ENCODE assay signal across 7 mouse cellular contexts in genomic region chr6:6874073-6874771, GRCm38 (mm10). TPM values are rescaled to one million over a fixed set of nuclear protein-coding genes. Genes with fewer than 3 reads are reported as not detected.
DNase-seq lines count a peak whose midpoint lies in the region; ATAC-seq and TF ChIP-seq lines count a peak whose summit lies in the region.

No protein-coding gene starts in this region.

- peak overlapping the region; percentile 88 for H3K27ac ChIP-seq in embryonic facial prominence, embryonic 12.5 days
- H3K27ac ChIP-seq in intestine, embryonic 15.5 days: no peak overlapping the region
- H3K27ac ChIP-seq in neural tube, embryonic 11.5 days (ENCODE audit: low read depth, low read length): no peak overlapping the region

- H3K4me1 ChIP-seq in embryonic facial prominence, embryonic 12.5 days: peaks cover 20% of the 10 kb centered on the region
- peaks cover 4% of the 10 kb centered on the region; the same call in 1 of the 2 replicates for H3K4me1 ChIP-seq in intestine, embryonic 15.5 days (replicated peaks)
- no peaks in the 10 kb centered on the region for H3K4me1 ChIP-seq in neural tube, embryonic 11.5 days (ENCODE audit: control insufficient read depth, insufficient read depth, low read length)

- H3K9ac ChIP-seq in embryonic facial prominence, embryonic 12.5 days: peak overlapping the region; percentile 58
- no peak overlapping the region for H3K9ac ChIP-seq in intestine, embryonic 15.5 days
- H3K9ac ChIP-seq in neural tube, embryonic 11.5 days (ENCODE audit: low read length): no peak overlapping the region

- peak; percentile 76 for DNase-seq in brain, embryonic 14.5 days (ENCODE audit: low read depth)
- peak; percentile 38 for DNase-seq in neural tube, embryonic 11.5 days (ENCODE audit: low spot score)
- no peak for DNase-seq in right cerebral cortex, adult 2 months (ENCODE audit: low spot score in 2 of 2)
- no peak for DNase-seq in B cell, adult 2 months
- DNase-seq in right cerebral cortex, postnatal 25 days: no peak

- H3K4me3 ChIP-seq in embryonic facial prominence, embryonic 12.5 days: peak overlapping the region; percentile 69
- no peak overlapping the region for H3K4me3 ChIP-seq in intestine, embryonic 15.5 days (replicated peaks)
- no peak overlapping the region for H3K4me3 ChIP-seq in neural tube, embryonic 11.5 days (ENCODE audit: low read depth, low read length)

- no peaks in the 10 kb centered on the region for H3K9me3 ChIP-seq in embryonic facial prominence, embryonic 12.5 days
- H3K9me3 ChIP-seq in intestine, embryonic 15.5 days: no peaks in the 10 kb centered on the region
- H3K9me3 ChIP-seq in neural tube, embryonic 11.5 days (ENCODE audit: control insufficient read depth, low read length): no peaks in the 10 kb centered on the region

- WGBS in embryonic facial prominence, embryonic 12.5 days: under 1% methylated on average over 25 of the region's 25 CpGs
- under 1% methylated on average over 25 of the region's 25 CpGs for WGBS in intestine, embryonic 15.5 days
- under 1% methylated on average over 25 of the region's 25 CpGs for WGBS in neural tube, embryonic 11.5 days

- no peak for TF ChIP-seq CTCF in brain, embryonic 14.5 days (IDR thresholded peaks at IDR 0.05; ENCODE audit: borderline replicate concordance, extremely low read depth, insufficient read depth, insufficient read length)

- ATAC-seq in embryonic facial prominence, embryonic 12.5 days (ENCODE audit: insufficient number of reproducible peaks, insufficient read depth, low FRiP score, low TSS enrichment): peak; percentile 57
- peak; percentile 15; the same call in 1 of the 2 replicates for ATAC-seq in intestine, embryonic 15.5 days
- ATAC-seq in neural tube, embryonic 11.5 days (ENCODE audit: insufficient read depth, low FRiP score, low TSS enrichment): no peak

- no peaks in the 10 kb centered on the region for H3K36me3 ChIP-seq in embryonic facial prominence, embryonic 12.5 days
- no peaks in the 10 kb centered on the region for H3K36me3 ChIP-seq in intestine, embryonic 15.5 days
- H3K36me3 ChIP-seq in neural tube, embryonic 11.5 days (ENCODE audit: control insufficient read depth, insufficient read depth, low read length): no peaks in the 10 kb centered on the region

- peaks cover 75% of the 10 kb centered on the region for H3K27me3 ChIP-seq in embryonic facial prominence, embryonic 12.5 days
- H3K27me3 ChIP-seq in intestine, embryonic 15.5 days (replicated peaks): peaks cover 90% of the 10 kb centered on the region
- peaks cover 100% of the 10 kb centered on the region for H3K27me3 ChIP-seq in neural tube, embryonic 11.5 days (ENCODE audit: control insufficient read depth, insufficient read depth, low read length)

- TF ChIP-seq POLR2A in brain, embryonic 14.5 days (IDR thresholded peaks at IDR 0.05; ENCODE audit: borderline replicate concordance, extremely low read depth, insufficient read depth, insufficient read length, poor library complexity, severe bottlenecking): no peak

- H3K4me2 ChIP-seq in embryonic facial prominence, embryonic 12.5 days (replicated peaks): peak overlapping the region; percentile 72
- H3K4me2 ChIP-seq in intestine, embryonic 15.5 days (replicated peaks): no peak overlapping the region
- no peak overlapping the region for H3K4me2 ChIP-seq in neural tube, embryonic 11.5 days (ENCODE audit: low read depth)

RNA-seq across cellular contexts. Expression of gene Dlx5, which starts 7.7 kb away (rescaled TPM):
- polyA plus RNA-seq in brain, embryonic 14.5 days (2012; rRNA removed): 15.5 and 20.4 TPM in 2 replicates
- 70.1 and 103 TPM in 2 replicates for polyA plus RNA-seq in embryonic facial prominence, embryonic 12.5 days (2016; fragmentation: Nextera tagmentation; extraction: Ambion mirVana)
- 1.5 and 2.1 TPM in 2 replicates for polyA plus RNA-seq in intestine, embryonic 15.5 days (2015; fragmentation: Nextera tagmentation; extraction: Ambion mirVana)
- 0.74 and 0.97 TPM in 2 replicates for polyA plus RNA-seq in neural tube, embryonic 11.5 days (2014; fragmentation: Nextera tagmentation; extraction: Ambion mirVana)

RNA-seq across cellular contexts. Expression of gene Dlx6, which starts 11.1 kb away (rescaled TPM):
- polyA plus RNA-seq in brain, embryonic 14.5 days (2012; rRNA removed): 13.2 and 22.9 TPM in 2 replicates
- 8.0 and 13.5 TPM in 2 replicates for polyA plus RNA-seq in embryonic facial prominence, embryonic 12.5 days (2016; fragmentation: Nextera tagmentation; extraction: Ambion mirVana)
- 0.16 TPM in 1 of 2 replicates, not detected in the other for polyA plus RNA-seq in intestine, embryonic 15.5 days (2015; fragmentation: Nextera tagmentation; extraction: Ambion mirVana)
- not detected in 2 replicates for polyA plus RNA-seq in neural tube, embryonic 11.5 days (2014; fragmentation: Nextera tagmentation; extraction: Ambion mirVana)

Comparison
In these comparisons a context has a peak if more than half of its experiments do, and no peak if none do; other contexts are left out.
1. DNase-seq: peak in brain, embryonic 14.5 days (single experiment) and neural tube, embryonic 11.5 days (single experiment); none in right cerebral cortex, adult 2 months (0 of 2), B cell, adult 2 months (0 of 2) and right cerebral cortex, postnatal 25 days (single experiment).